Mouse (Mus musculus) yolk sac, embryonic 10.5 days (tissue): ENCODE measurements at regions not wholly inside any gene's neighbourhood (a gene's known extent, or its start where the extent isn't known, plus 50 kb on each side); places are given as distances from the start of the nearest gene placed in this dataset.

Experiments
- DNase-seq: peaks from one replicate; pipeline ENCODE4 v3.0.0-alpha.2; 2017; ENCODE audit warnings: low spot score

- DNase-seq: no peak
These were observed 133.6 kb downstream of the Papss1 start for GRCm38 (mm10) chr3:131698070-131698750.

GRCm38 (mm10) chr3:131703134-131703533 lies 138.6 kb downstream of the Papss1 start:
- DNase-seq: no peak

GRCm38 (mm10) chr3:131713532-131713931 lies 149.0 kb downstream of the Papss1 start:
- DNase-seq: no peak

GRCm38 (mm10) chr3:131718761-131719160 lies 154.2 kb downstream of the Papss1 start:
- DNase-seq: no peak

GRCm38 (mm10) chr3:131728618-131729017 lies 164.1 kb downstream of the Papss1 start:
- DNase-seq: no peak

GRCm38 (mm10) chr3:131734226-131734625 lies 169.7 kb downstream of the Papss1 start:
- DNase-seq: no peak

- peak; percentile 10 for DNase-seq
These were observed 172.9 kb downstream of the Papss1 start for GRCm38 (mm10) chr3:131737461-131737860.

- peak; percentile 7 for DNase-seq
These were observed 173.5 kb downstream of the Papss1 start for GRCm38 (mm10) chr3:131737953-131738598.

- DNase-seq: no peak
These were observed 191.0 kb downstream of the Papss1 start for GRCm38 (mm10) chr3:131755537-131755936.

GRCm38 (mm10) chr3:131756126-131756525 lies 191.6 kb downstream of the Papss1 start:
- no peak for DNase-seq

- no peak for DNase-seq
These were observed 205.4 kb downstream of the Papss1 start for GRCm38 (mm10) chr3:131769976-131770375.

GRCm38 (mm10) chr3:131770486-131770885 lies 205.9 kb downstream of the Papss1 start:
- no peak for DNase-seq

GRCm38 (mm10) chr3:131771863-131772546 lies 207.4 kb downstream of the Papss1 start:
- no peak for DNase-seq

GRCm38 (mm10) chr3:131772593-131772992 lies 208.0 kb downstream of the Papss1 start:
- no peak for DNase-seq

GRCm38 (mm10) chr3:131775431-131775830 lies 210.9 kb downstream of the Papss1 start:
- no peak for DNase-seq

GRCm38 (mm10) chr3:131776650-131777049 lies 212.1 kb downstream of the Papss1 start:
- no peak for DNase-seq

GRCm38 (mm10) chr3:131779803-131780202 lies 215.2 kb downstream of the Papss1 start:
- DNase-seq: no peak

GRCm38 (mm10) chr3:131785524-131785923 lies 221.0 kb downstream of the Papss1 start:
- no peak for DNase-seq

GRCm38 (mm10) chr3:131788321-131788720 lies 223.8 kb downstream of the Papss1 start:
- DNase-seq: no peak

- DNase-seq: no peak
These were observed 224.6 kb downstream of the Papss1 start for GRCm38 (mm10) chr3:131789177-131789576.

- no peak for DNase-seq
These were observed 229.5 kb downstream of the Papss1 start for GRCm38 (mm10) chr3:131794056-131794455.

GRCm38 (mm10) chr3:131795108-131796005 lies 230.8 kb downstream of the Papss1 start:
- DNase-seq: no peak
